Comparison of ENCODE assay signal across 11 mouse cellular contexts in the genomic region with DNA sequence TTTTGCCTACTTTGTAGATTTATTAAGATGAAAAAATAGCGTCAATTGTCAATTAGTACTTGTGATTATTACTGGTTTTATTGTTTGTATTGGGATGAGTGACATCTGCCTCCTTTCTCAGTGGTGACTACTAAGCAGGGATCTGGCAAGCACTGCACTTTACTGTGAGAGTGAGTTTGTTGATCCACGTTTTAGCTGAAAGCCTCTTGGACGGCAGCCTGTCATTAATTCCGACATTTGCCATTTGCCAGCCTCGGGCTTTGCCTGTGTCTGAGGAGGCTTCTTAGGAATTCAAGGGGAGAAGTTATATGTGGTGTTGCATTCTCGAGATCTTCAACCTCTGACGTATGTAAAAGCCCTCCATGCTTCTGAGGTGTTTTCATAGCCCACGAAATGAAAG.
DNase-seq lines count a peak whose midpoint lies in the region; ATAC-seq and TF ChIP-seq lines count a peak whose summit lies in the region.
"Had no signal": no experiment of that assay in that cellular context is flagged by ENCODE, and none has a peak within 500 bp of the region (broad histone marks: within the 10 kb centered on the region; RNA-seq: fewer than 3 reads in every experiment).

No protein-coding gene starts in this region.

- 32% methylated on average over 8 of the region's 8 CpGs for WGBS in embryonic facial prominence, embryonic 14.5 days
- WGBS in limb, embryonic 15.5 days, result 23% methylated on average over 8 of the region's 8 CpGs

- peak overlapping the region; percentile 34 for H3K4me2 ChIP-seq in embryonic facial prominence, embryonic 14.5 days (ENCODE audit: low read depth, low read length)
- 0 out of 2 replicates have a peak overlapping the region, but pooled peaks have one; percentile 1 for H3K4me2 ChIP-seq in limb, embryonic 15.5 days
- H3K4me2 ChIP-seq: liver, embryonic 12.5 days had no signal

- H3K27me3 ChIP-seq in embryonic facial prominence, embryonic 14.5 days (replicated peaks; ENCODE audit: control insufficient read depth, insufficient read depth, low read length), result no peaks in the 10 kb centered on the region
- H3K27me3 ChIP-seq in limb, embryonic 15.5 days, result no peaks in the 10 kb centered on the region
- H3K27me3 ChIP-seq: intestine, embryonic 15.5 days; liver, embryonic 12.5 days had no signal

- no peaks in the 10 kb centered on the region for H3K9me3 ChIP-seq in embryonic facial prominence, embryonic 14.5 days (ENCODE audit: control insufficient read depth, low read length)
- no peaks in the 10 kb centered on the region for H3K9me3 ChIP-seq in limb, embryonic 15.5 days
- H3K9me3 ChIP-seq: intestine, embryonic 15.5 days; liver, embryonic 12.5 days had no signal

- ATAC-seq in embryonic facial prominence, embryonic 14.5 days (ENCODE audit: low read depth), result no peak
- no peak for ATAC-seq in limb, embryonic 15.5 days (ENCODE audit: insufficient number of reproducible peaks, low FRiP score, low TSS enrichment, low read depth)
- ATAC-seq: intestine, embryonic 15.5 days; liver, embryonic 12.5 days; Patski had no signal

- no peaks in the 10 kb centered on the region; the same call in 1 of the 2 replicates for H3K4me1 ChIP-seq in embryonic facial prominence, embryonic 14.5 days (ENCODE audit: control insufficient read depth, insufficient read depth, low read length)
- H3K4me1 ChIP-seq in limb, embryonic 15.5 days, result 0 out of 2 replicates have a peak, but pooled peaks cover 7% of the 10 kb centered on the region
- H3K4me1 ChIP-seq: intestine, embryonic 15.5 days; liver, embryonic 12.5 days had no signal

- H3K9ac ChIP-seq in embryonic facial prominence, embryonic 14.5 days (ENCODE audit: low read depth, low read length), result no peak overlapping the region
- no peak overlapping the region for H3K9ac ChIP-seq in limb, embryonic 15.5 days
- H3K9ac ChIP-seq: intestine, embryonic 15.5 days; liver, embryonic 12.5 days had no signal

- DNase-seq in gastrocnemius, adult 2 months, result no peak
- no peak for DNase-seq in gastrocnemius, adult 18-20 months (ENCODE audit: low spot score)
- DNase-seq in left cerebral cortex, adult 11 months (ENCODE audit: low spot score), result peak; percentile 5
- DNase-seq in left cerebral cortex, adult 2 months (ENCODE audit: extremely low spot score in 1 of 2, low spot score in 2 of 2), result no peak
- peak; percentile 14 for DNase-seq in embryonic facial prominence, embryonic 14.5 days (ENCODE audit: low spot score)
- DNase-seq in Muller cell, postnatal 12 days (ENCODE audit: inconsistent ontology term), result no peak
- DNase-seq: heart, postnatal 14 days had no signal

- no peak overlapping the region for H3K27ac ChIP-seq in gastrocnemius, adult 2 months
- no peak overlapping the region for H3K27ac ChIP-seq in left cerebral cortex, adult 2 months
- H3K27ac ChIP-seq in embryonic facial prominence, embryonic 14.5 days (replicated peaks; ENCODE audit: low read depth, low read length), result no peak overlapping the region
- H3K27ac ChIP-seq in limb, embryonic 15.5 days, result no peak overlapping the region
- H3K27ac ChIP-seq: intestine, embryonic 15.5 days; liver, embryonic 12.5 days had no signal

- no peak for TF ChIP-seq CTCF in gastrocnemius, adult 2 months (IDR thresholded peaks at IDR 0.05)
- TF ChIP-seq CTCF in left cerebral cortex, adult 2 months (IDR thresholded peaks at IDR 0.05), result no peak

- no peaks in the 10 kb centered on the region for H3K36me3 ChIP-seq in embryonic facial prominence, embryonic 14.5 days (ENCODE audit: control insufficient read depth, insufficient read depth, low read length)
- H3K36me3 ChIP-seq in limb, embryonic 15.5 days, result no peaks in the 10 kb centered on the region
- H3K36me3 ChIP-seq: intestine, embryonic 15.5 days; liver, embryonic 12.5 days had no signal

- H3K4me3 ChIP-seq in gastrocnemius, adult 2 months, result peak overlapping the region; percentile 57
- no peak overlapping the region for H3K4me3 ChIP-seq in left cerebral cortex, adult 2 months
- 0 out of 2 replicates have a peak overlapping the region, but pooled peaks have one; percentile 5 for H3K4me3 ChIP-seq in embryonic facial prominence, embryonic 14.5 days (ENCODE audit: low read depth, low read length)
- no peak overlapping the region for H3K4me3 ChIP-seq in limb, embryonic 15.5 days
- H3K4me3 ChIP-seq: intestine, embryonic 15.5 days; liver, embryonic 12.5 days had no signal

- intact Hi-C loops in gastrocnemius, adult 2 months (cut with DNase I), result no loop called here
- intact Hi-C loops in left cerebral cortex, adult 2 months (cut with DNase I), result loop anchor here (5.0 to 10.0 kb wide), 2 partner anchors 521 to 609 kb away; no protein-coding TSS in a partner anchor

Comparison
In these comparisons a context has a peak if more than half of its experiments do, and no peak if none do; other contexts are left out.
1. DNase-seq: peak in left cerebral cortex, adult 11 months (single experiment) and embryonic facial prominence, embryonic 14.5 days (single experiment); none in gastrocnemius, adult 2 months (single experiment), gastrocnemius, adult 18-20 months (single experiment), left cerebral cortex, adult 2 months (0 of 2) and Muller cell, postnatal 12 days (single experiment).
2. H3K4me3 ChIP-seq: peak in gastrocnemius, adult 2 months (single experiment) and embryonic facial prominence, embryonic 14.5 days (single experiment); none in left cerebral cortex, adult 2 months (single experiment) and limb, embryonic 15.5 days (single experiment).